Mouse (Mus musculus): ENCODE measurements around the gene Spata33.

DNA sequence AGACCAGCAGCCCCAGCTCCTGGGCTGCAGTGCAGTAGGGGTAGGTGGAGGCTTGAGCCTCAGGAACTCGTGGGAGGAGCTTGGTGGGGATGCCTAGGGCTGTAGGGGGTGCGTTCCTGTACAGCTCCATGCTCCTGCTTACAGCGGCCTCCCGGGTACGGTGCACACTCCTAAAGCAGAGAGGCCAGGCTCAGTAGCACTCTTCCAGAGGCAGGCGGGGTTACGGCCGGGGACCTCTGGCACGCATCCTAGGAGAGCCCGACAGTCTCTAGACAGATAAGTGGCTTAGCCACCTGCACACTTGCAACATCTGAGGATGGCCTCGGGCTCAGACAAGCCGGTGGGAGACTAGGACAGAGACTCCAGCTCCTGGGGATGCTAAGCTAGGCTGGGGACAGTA lies 32.9 kb downstream of the Spata33 start:
- no peak for TF ChIP-seq CTCF (conservative IDR thresholded peaks at IDR 0.05; ENCODE audit: low read length)
- TF ChIP-seq NANOG (IDR thresholded peaks at IDR 0.05; ENCODE audit: borderline replicate concordance, low read length), result no peak
- TF ChIP-seq POU5F1 (IDR thresholded peaks at IDR 0.05; ENCODE audit: borderline replicate concordance, low read length), result no peak

All from E14TG2a.4 (cell line).